Mouse (Mus musculus): ENCODE measurements around the gene Galnt6. TPM values are rescaled to one million over a fixed set of nuclear protein-coding genes. Genes with fewer than 3 reads are reported as not detected.
A peak's percentile ranks its signal among the peaks of the same experiment; 100 is the strongest.

Gene Galnt6
- total RNA-seq, 2 experiments from 2014 or later = 4.2 to 9.6 TPM

DNA sequence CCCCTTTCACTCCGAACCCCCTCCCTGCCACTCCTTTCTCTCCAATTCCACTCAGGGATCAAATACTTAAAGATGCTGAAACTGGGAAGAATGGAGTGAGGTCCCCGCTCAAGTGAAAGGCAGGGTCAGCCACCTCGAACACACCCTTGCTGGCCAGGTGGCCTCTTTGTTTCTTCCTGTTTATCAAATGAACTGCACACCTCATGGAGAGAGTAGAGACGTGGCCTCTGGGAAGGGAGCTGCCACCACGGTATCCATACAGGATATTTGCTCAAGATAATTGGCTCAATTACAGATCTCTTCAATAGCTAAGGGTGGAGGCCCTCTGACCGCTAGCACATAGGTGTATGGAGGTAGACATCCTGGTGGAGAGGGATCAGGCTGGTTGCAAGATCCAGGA lies 6.6 kb downstream of the Galnt6 start:
- ATAC-seq (ENCODE audit: poor library complexity, severe bottlenecking) = no peak

DNA sequence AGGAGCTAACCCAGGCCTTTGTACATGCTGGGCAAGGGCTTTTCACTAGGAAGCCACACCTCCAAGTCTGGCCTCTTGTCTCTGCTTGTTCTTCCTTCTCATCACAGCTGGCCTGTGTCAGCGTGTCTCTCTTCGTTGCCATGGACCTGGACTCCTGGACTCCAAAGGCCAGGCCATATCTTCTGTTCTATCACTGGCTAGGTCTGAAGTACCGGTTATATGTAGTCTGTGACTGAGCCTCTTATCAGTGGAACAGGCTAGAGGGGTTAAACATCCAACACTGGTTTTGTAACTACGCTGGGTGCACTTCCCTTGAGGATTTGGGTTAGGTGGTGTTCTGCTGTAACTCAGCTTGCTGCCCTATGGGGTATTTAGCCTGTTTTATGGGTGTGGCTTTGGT lies 7.2 kb downstream of the Galnt6 start:
- no peak for ATAC-seq (ENCODE audit: poor library complexity, severe bottlenecking)

DNA sequence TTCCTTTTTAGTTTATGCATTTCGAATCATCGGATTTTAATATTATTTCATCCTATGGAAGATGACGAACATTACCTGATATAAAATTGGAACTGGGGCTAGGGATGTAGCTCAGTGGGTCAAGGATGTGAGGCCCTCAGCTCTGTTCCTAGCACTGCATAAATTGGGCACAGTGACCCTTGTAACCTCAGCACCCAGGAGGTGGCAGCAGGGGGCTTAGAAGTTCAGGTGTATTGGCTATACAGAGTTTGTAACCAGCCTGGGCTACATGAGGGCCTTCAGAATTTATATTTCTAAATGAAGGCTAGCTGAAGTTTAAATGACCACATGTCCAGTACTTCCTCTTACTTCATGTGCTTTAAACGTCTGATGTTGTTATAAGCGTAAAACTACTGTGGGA lies 7.7 kb downstream of the Galnt6 start:
- ATAC-seq (ENCODE audit: poor library complexity, severe bottlenecking) = no peak

DNA sequence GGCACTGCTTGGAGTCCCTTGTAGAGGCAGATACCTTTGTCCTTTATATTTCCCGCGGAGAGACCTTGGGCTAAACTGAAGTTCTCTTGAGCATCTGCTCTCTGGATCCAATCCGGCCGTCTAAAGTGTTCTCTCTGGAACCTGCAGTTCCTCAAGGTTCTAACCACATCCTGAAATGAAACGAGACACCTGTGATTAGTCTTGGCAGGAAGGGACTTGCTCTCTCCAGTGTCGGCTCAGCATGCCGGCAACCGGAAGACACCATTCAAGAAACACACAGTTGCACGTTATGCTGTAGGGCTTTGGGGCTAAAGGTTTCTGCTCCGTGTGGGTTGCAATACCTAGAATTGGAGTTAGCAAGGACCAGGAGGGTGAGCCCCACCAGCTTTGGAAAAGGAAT lies 9.1 kb downstream of the Galnt6 start:
- ATAC-seq (ENCODE audit: poor library complexity, severe bottlenecking) = no peak

DNA sequence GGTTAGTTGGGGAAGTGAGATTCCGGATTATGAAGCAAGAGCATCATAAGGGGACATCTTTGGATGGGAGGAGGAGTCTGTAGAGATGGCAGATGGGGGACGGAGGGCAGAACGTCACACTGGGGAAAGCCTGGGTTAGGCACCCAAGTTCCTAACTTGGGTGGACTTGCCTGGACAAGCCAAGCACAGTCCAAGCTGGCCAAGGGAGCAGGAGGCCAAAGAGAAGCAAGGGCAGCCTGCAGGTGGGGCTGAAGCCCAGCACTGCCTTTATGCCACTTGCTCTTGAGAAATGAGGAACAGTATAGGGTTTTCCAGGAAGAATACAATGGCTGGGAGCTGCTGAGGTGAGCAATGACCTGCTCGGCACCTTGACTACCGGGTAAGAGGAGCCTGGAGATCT lies 10.0 kb downstream of the Galnt6 start:
- peak; percentile 23; the same call in 1 of the 2 replicates for ATAC-seq (ENCODE audit: poor library complexity, severe bottlenecking)

DNA sequence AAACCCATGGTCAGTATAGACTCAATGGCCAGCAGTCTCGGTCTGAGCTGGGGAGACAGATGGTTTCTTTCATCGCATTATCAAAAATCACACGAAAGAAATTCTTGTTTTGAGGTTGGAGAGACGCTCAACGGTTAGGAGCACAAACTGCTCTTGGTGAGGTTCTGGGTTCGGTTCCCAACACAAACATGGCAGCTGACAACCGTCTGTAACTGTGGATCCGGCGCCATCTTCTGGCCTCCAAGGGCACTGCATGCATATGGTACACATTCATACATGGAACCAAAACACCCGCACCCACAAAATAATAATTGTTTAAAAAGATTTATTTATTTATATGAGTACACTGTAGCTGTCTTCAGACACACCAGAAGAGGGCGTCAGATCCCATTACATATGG lies 10.6 kb downstream of the Galnt6 start:
- no peak for ATAC-seq (ENCODE audit: poor library complexity, severe bottlenecking)

DNA sequence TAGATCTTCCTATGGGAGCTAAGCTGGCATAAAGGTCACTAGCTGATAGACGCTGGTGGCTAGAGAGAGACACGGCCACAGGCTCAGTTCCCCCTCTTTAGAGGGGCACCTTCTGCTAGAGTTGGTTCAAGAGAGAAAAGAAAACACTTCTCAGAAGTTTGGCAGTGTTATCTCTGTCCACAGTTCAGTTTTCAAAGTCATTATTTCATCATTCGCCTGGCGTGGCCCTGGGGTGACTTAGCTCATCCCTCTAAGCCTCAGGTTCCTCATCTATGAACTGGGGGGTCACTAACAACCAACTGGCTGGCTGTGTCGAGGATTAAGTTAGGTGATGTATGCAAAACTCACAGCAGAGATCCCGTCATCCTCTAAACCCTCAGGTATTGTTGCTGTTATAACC lies 11.2 kb downstream of the Galnt6 start:
- peak; percentile 86 for ATAC-seq (ENCODE audit: poor library complexity, severe bottlenecking)

DNA sequence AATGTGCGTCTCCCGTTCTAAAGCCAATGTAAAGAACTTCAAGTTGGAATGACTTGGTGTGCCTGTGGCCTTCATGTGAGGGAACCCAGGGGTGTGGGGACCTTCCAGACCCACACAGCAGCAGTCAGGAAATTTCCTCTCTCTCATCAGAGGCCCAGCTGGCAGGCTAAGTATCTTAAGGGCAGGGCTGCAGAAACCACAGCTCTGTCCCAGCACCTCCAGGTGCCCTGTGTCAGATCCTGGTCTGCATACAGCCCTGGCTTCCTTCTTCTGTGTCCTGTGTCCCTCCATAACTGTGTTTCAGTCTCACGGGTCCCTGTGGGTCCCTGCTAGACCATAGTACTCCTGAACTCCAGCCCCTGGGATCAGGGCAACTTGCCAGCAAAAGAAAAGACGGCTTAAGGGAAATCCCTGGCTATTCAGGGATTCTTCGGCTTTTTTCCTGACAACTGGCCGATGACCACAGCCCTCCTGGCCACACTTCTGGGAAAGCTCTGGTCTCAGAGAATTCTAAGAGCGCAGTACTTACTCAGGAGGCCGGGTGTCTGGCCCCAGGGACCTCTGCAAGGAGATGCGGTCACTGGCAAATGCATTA lies 13.7 kb downstream of the Galnt6 start:
- no peak for ATAC-seq (ENCODE audit: poor library complexity, severe bottlenecking)

DNA sequence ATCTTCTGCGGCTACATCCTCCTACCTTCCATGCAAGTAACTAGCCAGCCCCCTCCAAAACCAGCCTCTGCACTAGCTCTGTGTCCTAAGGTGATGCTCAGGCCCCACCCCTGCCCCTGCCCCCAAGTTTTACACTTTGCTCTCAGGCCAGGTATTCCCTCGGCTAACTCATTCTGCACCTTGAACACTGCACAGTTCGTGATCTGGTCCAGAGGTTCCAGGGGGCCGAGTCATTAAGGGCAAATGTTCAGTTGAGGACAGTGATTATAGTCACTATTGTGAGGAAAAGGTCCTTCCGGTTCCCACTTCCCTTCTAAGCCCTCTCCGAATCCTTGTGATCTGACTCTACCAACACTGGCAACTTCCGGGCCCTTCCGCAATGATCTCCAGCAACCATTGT lies 14.7 kb downstream of the Galnt6 start:
- ATAC-seq (ENCODE audit: poor library complexity, severe bottlenecking) = no peak

DNA sequence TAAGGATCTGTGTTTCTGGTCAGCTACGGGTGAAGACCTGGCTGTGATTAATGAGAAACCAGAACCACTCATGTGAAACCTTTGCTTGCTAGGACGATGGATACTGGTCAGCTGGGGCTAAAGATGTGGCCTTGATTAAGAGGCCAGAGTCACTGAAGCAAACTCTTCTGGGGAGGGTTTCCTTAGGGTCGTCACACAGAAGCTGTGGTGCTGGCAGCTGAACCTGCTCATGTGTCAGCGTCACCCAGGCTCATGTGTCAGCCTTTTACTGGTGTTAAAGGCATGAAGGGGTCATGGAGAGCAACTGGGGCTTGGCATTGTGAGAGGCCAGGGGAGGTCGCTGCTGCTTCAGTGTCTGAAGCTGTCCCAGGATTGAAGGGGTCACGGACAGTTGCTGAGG lies 18.3 kb downstream of the Galnt6 start:
- ATAC-seq (ENCODE audit: poor library complexity, severe bottlenecking) = no peak

DNA sequence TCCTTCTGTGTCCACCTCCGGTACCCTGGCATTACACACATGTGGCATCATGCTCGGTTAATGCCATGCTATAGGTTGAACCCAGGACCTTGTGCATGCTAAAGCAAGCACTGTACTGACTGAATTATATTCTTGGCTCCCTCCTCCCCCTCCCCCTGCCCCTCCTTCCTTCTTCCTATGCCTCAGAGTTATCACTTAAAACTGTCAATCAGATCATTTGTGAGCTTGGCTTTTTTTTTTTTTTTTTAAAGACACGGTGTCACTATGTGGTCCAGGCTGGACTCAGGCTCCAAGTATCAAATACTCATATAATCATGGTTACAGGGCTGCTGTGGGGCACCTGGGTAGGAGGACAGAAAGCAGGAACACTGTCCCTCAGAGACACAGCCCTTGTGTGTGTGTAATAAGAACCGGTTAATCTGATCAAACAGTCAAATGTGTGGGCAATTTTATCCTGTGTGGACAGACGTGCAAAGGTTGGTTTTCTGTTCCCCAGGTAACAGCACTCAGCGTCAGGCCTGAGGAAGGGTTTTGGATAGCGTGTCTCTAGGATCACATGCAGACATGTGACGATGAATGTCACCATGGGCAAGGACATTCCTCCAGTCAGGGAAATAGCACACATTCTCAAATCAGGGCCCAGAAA lies 20.6 kb downstream of the Galnt6 start:
- no peak for ATAC-seq (ENCODE audit: poor library complexity, severe bottlenecking)

DNA sequence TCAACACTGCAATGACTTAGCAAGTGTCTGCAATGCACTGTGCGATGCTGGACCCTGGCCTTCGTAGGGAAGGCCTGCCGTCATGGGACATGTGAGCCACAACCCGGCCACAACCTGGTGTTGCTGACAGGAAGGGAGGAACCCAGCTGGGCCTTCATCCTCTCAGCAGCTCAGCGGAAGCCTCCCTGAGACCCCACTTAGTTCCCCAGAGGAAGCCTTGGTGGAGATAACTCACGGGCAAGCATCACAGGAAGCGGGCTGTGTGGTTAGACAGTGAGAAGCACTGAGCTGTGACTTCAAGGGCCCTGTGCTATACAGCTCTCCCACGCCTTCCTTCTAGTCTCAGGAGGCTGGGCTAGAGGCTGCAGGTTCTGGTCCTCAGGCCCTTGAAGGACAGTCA lies 22.9 kb downstream of the Galnt6 start:
- ATAC-seq (ENCODE audit: poor library complexity, severe bottlenecking) = peak; percentile 96

DNA sequence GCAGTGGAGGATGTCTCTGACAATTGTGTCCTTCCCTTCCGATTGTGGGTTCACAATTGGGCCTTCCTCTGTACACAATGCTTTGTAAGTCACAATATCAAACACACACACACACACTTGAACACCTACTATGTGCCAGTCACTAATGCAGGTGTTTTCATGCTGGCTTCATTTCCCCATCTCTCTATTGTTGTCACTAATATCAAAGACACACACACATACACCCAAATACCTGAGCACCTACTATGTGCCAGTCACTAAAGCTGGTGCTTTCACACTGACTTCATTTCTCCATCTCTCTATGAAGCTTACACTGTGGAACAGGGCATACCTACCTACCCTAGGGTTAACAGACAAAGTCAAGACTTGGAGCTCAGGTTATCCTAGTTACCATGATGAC lies 23.8 kb downstream of the Galnt6 start:
- ATAC-seq (ENCODE audit: poor library complexity, severe bottlenecking) = no peak

DNA sequence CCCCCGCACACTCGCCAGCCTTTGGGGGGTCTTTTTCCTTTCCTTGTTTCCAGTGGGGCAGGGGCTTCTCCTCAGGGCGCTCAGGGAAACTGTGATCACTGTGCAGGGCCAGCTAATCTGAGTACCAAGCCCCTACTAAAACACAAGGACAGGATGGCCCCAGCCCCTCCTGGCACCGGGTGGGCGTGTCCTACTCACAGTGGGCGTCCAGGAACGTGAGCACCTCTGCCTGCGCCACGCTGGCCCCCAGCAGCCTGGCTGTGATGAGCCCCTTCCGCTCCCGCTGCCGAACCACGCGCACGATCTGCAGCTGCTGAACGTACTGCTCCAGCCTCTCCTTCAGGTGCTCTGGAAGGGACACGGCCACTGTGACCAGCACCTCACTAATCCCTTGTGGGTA lies 25.3 kb downstream of the Galnt6 start:
- no peak for ATAC-seq (ENCODE audit: poor library complexity, severe bottlenecking)

DNA sequence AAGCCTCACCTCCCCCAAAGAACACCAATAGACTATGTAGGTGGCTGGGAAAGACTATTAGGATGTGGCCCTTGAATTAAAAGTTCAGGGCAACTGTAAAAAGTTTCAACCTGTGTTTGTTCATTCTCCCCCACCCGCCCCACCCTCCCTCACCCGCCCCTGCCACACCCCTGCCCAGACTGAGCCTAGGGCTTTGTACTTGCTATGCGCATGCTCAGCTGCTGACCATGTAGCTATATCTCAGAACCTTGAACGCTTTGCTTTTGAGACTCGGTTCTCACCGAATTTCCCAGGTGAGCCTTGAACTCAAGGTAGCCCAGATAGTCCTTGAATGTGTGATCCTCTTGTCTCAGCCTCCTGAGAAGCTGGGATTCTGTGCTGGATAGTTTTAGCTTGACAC lies 27.3 kb downstream of the Galnt6 start:
- ATAC-seq (ENCODE audit: poor library complexity, severe bottlenecking) = no peak

DNA sequence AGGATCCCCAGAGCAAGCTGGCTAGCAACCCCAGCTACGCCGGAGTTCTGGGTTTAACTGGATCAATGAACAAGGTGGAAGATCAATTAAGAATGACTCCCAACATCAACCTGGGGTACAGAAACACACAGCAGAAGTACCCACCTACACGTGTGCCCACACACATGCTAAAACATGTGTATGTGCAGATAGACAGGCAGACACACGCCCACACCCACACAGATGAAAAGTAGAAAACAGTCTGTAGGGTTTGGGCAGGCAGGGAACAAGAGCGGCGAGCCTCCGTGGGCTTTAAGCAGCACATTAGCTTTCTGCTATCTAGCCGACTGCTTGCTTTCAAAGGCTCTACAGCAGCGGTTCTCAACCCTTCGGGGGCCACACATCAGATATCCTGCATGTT lies 28.1 kb downstream of the Galnt6 start:
- ATAC-seq (ENCODE audit: poor library complexity, severe bottlenecking) = no peak

DNA sequence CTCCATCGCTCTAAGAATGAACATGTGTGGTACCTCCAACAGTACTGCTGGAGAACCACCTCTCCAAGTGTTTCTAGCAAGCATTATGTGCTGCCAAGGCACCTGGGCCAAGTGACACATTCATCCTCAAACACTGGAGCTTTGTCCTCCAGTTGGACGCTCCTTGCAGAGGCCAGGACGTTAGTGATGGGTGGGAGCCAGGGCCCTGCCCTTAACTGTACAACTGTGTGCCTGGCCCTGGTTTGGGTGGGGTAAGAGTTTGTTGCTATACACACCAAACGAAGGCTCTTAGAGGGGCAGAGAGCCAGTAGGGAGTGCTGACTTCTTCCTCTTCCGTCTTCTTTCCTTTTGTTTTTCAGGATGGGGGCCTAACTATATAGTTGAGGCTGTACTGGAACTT lies 28.8 kb downstream of the Galnt6 start:
- ATAC-seq (ENCODE audit: poor library complexity, severe bottlenecking) = no peak

DNA sequence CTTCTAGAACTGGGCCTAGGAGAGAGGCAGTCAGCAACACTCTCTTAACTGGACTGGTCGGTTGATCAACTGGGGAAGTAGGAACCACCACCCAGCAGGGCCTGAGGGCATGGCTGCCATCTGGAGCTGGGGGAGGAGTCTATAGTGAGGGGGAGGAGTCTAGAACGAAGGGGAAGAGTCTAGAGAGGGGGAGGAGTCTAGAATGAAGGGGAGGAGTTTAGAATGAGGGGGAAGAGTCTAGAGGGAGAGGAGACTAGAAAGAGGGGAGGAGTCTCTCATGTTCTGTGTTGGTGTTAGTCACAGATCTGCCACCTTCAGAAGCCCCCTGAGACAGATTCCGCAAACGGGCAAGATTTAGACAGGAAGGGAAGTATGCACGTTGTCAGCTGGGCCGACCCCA lies 29.8 kb downstream of the Galnt6 start:
- peak; percentile 78 for ATAC-seq (ENCODE audit: poor library complexity, severe bottlenecking)

DNA sequence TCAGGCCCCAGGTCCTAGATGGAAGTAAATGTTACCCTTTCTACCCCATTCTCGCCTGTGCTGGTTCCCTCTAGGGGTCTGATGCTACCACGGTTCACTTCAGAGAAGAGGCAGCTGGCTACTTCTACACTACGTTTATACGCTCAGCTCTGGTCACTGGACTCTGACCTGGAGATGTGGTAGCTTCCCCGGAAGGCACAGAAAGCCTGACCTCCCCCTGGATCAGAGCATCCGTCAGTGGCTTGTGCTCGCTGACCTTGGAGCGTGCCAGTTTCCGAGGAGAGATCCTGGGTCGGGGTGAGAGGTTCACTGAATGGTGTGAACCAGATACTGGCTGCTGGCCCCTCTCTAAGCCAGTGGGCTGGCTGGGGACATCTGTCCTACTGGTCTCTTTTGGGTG lies 31.1 kb downstream of the Galnt6 start:
- ATAC-seq (ENCODE audit: poor library complexity, severe bottlenecking) = no peak

DNA sequence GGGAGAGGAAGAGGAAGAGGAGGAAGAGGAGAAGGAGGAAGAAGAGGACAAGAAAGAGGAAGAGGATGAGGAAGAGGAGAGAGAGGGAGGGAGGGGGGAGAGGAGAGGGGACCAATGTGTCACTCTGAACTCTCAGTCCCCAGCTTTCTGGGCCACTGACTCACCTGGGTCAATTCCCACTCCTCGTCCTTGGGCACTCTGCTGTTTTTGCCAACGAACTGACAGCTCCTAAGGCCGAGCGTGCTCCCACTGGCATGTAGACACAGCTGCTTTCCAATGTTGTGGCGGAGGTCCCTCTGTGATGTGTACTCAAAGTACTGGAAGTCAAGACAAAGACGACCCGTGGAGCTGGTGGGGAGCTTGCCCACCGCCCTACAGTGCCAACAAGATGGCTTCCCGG lies 34.8 kb downstream of the Galnt6 start:
- ATAC-seq (ENCODE audit: poor library complexity, severe bottlenecking) = no peak

DNA sequence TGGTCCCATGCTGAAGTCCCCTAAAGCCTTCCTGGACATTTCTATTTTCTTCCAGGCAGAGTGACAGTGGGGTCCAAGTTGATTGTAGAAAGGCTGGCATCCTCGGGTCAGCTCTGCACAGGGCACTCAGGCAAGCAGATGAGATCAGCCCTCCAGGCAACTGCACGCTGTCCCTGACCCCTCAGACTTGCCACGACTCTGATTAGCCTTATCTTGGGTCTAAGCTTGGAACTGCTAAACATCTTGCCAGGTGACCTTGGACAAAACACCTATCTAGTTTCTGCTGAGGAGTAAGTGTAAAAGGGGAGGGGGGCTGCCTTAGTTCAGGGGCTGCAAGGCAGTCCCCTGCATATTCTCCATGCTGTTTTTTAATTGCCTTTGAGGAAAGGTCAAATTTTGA lies 37.2 kb downstream of the Galnt6 start:
- no peak for ATAC-seq (ENCODE audit: poor library complexity, severe bottlenecking)

DNA sequence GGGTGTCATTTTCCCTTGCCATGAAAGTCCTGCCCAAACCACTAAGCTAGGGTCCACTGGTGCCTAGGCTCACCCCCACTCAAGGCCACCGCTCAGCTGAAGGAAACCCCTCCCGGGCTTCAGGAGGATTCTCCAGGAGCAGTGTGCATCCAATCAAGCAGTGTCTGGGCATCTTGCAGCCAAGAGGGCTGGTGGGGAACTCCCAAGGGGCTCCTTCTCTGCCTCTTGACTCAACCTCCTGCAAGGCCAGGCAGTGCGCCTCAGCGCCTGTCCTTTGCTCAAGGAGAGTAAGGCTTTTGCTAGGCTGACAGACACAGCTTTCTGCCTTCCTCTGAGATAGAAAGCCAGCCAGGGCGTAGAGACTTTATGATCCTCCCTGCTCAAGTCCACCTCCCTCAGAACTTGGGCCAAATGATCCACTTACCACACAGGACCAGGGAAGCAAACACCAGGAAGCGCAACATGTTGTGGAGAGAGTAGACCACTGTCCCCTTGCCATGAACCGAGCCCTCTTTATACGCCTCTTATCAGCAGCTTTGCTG lies 41.7 kb downstream of the Galnt6 start, which contains the start of gene Cela1:
Gene Cela1 (minus strand): TSS at position 492 of the 542 bp plus-strand sequence.
- ATAC-seq (ENCODE audit: poor library complexity, severe bottlenecking) = 0 out of 2 replicates have a peak, but pooled peaks have one; percentile 6

DNA sequence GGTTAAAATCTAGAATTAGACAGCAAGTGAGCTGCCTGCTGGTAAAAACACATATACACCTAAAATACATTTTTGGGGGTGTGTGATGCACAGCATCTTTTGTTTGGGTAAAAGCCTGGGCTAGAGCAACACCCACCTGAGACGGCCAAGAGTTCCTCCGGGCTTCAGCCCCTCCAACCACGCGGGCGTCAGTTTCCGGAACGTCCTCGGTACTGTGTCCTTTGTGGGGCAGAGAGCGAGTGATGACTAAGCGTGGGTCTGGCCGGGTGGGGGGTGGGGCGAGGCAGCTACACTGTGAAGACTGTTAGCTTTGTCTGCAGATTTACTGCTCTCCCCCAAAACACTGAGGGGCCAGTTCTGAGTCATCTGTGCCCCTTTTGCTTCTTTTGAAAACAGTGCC lies 42.2 kb downstream of the Galnt6 start:
- ATAC-seq (ENCODE audit: poor library complexity, severe bottlenecking) = peak; percentile 83

All from megakaryocyte, adult 5-6 weeks (primary cell).